Comparison of ENCODE assay signal across 18 mouse cellular contexts in genomic region chr4:142616901-142617300, GRCm38 (mm10).
"Had no signal": no experiment of that assay in that cellular context is flagged by ENCODE, and none has a peak within 500 bp of the region (broad histone marks: within the 10 kb centered on the region; RNA-seq: fewer than 3 reads in every experiment).

No protein-coding gene starts in this region.

- H3K9me3 ChIP-seq: midbrain, embryonic 10.5 days; midbrain, embryonic 12.5 days; neural tube, embryonic 13.5 days; neural tube, embryonic 15.5 days had no signal

- H3K4me2 ChIP-seq: lung, embryonic 14.5 days; midbrain, embryonic 12.5 days; neural tube, embryonic 13.5 days; neural tube, embryonic 15.5 days had no signal

- H3K9ac ChIP-seq: lung, embryonic 14.5 days; midbrain, embryonic 12.5 days; neural tube, embryonic 13.5 days; neural tube, embryonic 15.5 days had no signal

- DNase-seq: lung, adult 18-20 months; lung, embryonic 14.5 days; lung, postnatal 10 days; lung, postnatal 4 days; midbrain, embryonic 14.5 days; retina, postnatal 1 day; right cerebral cortex, adult 18-20 months; right cerebral cortex, postnatal 25 days; right cerebral cortex, postnatal 4 days; spleen, adult 18-20 months; thymus, adult 18-20 months; thymus, postnatal 14 days; thymus, postnatal 36 days had no signal

- H3K36me3 ChIP-seq: midbrain, embryonic 10.5 days; midbrain, embryonic 12.5 days; neural tube, embryonic 13.5 days; neural tube, embryonic 15.5 days had no signal

- H3K27ac ChIP-seq: midbrain, embryonic 10.5 days; midbrain, embryonic 12.5 days; neural tube, embryonic 13.5 days; neural tube, embryonic 15.5 days had no signal

- H3K4me1 ChIP-seq: neural tube, embryonic 15.5 days had no signal

- H3K4me3 ChIP-seq: midbrain, embryonic 10.5 days; midbrain, embryonic 12.5 days; myocyte; neural tube, embryonic 13.5 days; neural tube, embryonic 15.5 days had no signal
